12 mouse cellular contexts compared by ENCODE assay signal in the genomic region with DNA sequence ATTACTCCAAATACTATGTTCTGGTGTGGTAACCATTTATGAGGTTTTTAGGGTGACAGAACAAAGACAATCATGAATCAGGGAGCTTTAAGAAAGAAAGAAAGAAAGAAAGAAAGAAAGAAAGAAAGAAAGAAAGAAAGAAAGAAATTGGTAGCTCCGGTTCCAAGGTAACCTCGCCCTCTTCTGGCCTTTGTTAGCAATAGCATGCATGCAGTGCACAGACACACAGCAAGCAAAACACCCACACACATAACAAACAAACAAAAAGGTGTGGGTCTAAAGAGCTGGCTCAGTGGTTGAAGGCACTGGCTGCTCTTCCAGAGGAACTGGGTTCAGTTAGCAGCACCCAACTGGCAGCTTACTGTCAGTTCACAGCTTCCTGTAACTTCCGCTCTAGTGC. TPM values are rescaled to one million over a fixed set of nuclear protein-coding genes. Genes with fewer than 3 reads are reported as not detected.
DNase-seq lines count a peak whose midpoint lies in the region; ATAC-seq and TF ChIP-seq lines count a peak whose summit lies in the region.
"Had no signal": no experiment of that assay in that cellular context is flagged by ENCODE, and none has a peak within 500 bp of the region (broad histone marks: within the 10 kb centered on the region; RNA-seq: fewer than 3 reads in every experiment).

No protein-coding gene starts in this region.

- WGBS in liver, embryonic 14.5 days (ENCODE audit: insufficient replicate concordance), result 61% methylated on average over 3 of the region's 3 CpGs
- 75% methylated on average over 3 of the region's 3 CpGs for WGBS in kidney, embryonic 14.5 days

- TF ChIP-seq POLR2A in ES-Bruce4 (IDR thresholded peaks at IDR 0.05; ENCODE audit: insufficient read depth, low read length), result no peak

- no peak overlapping the region for H3K4me3 ChIP-seq in liver, embryonic 14.5 days (ENCODE audit: insufficient read depth in 1 of 2, low read depth in 2 of 2, low read length in 2 of 2)
- H3K4me3 ChIP-seq in ES-Bruce4 (ENCODE audit: low read depth, low read length), result no peak overlapping the region
- H3K4me3 ChIP-seq in kidney, embryonic 14.5 days (ENCODE audit: low read length), result no peak overlapping the region
- H3K4me3 ChIP-seq: hindbrain, embryonic 12.5 days had no signal

- H3K36me3 ChIP-seq in liver, embryonic 14.5 days (replicated peaks; ENCODE audit: control insufficient read depth, insufficient read depth, low read depth), result no peaks in the 10 kb centered on the region
- no peaks in the 10 kb centered on the region for H3K36me3 ChIP-seq in ES-Bruce4 (ENCODE audit: control insufficient read depth, insufficient read depth, low read length, poor library complexity, severe bottlenecking)
- no peaks in the 10 kb centered on the region for H3K36me3 ChIP-seq in kidney, embryonic 14.5 days (ENCODE audit: control insufficient read depth, insufficient read depth, low read length)
- H3K36me3 ChIP-seq: hindbrain, embryonic 12.5 days had no signal

- H3K4me1 ChIP-seq in liver, embryonic 14.5 days (replicated peaks; ENCODE audit: control insufficient read depth in 2 of 2, insufficient read depth in 2 of 2, low read length in 1 of 2), result no peaks in the 10 kb centered on the region
- no peaks in the 10 kb centered on the region for H3K4me1 ChIP-seq in ES-Bruce4 (ENCODE audit: control insufficient read depth, insufficient read depth, low read length)
- H3K4me1 ChIP-seq in kidney, embryonic 14.5 days (ENCODE audit: control insufficient read depth, insufficient read depth, low read length), result no peaks in the 10 kb centered on the region
- H3K4me1 ChIP-seq: hindbrain, embryonic 12.5 days had no signal

- TF ChIP-seq EP300 in liver, embryonic 14.5 days (IDR thresholded peaks at IDR 0.05; ENCODE audit: low read depth), result no peak
- no peak for TF ChIP-seq EP300 in ES-Bruce4 (IDR thresholded peaks at IDR 0.05; ENCODE audit: insufficient read depth, low read depth, low read length)

- H3K9ac ChIP-seq in liver, embryonic 14.5 days (replicated peaks), result no peak overlapping the region
- no peak overlapping the region for H3K9ac ChIP-seq in ES-Bruce4 (ENCODE audit: low read depth, poor library complexity, severe bottlenecking)
- no peak overlapping the region for H3K9ac ChIP-seq in kidney, embryonic 14.5 days (ENCODE audit: low read depth, low read length)
- H3K9ac ChIP-seq: hindbrain, embryonic 12.5 days had no signal

- ATAC-seq in liver, embryonic 14.5 days (ENCODE audit: insufficient read depth), result no peak
- peak; percentile 61; the same call in 1 of the 2 replicates for ATAC-seq in megakaryocyte progenitor cell, adult 5-6 weeks (replicated peaks; ENCODE audit: poor library complexity)
- ATAC-seq in kidney, embryonic 14.5 days (ENCODE audit: low FRiP score, low TSS enrichment), result no peak
- ATAC-seq: midbrain, embryonic 16.5 days had no signal

- no peak overlapping the region for H3K27ac ChIP-seq in liver, embryonic 14.5 days
- H3K27ac ChIP-seq in ES-Bruce4 (ENCODE audit: insufficient read depth, low read length), result no peak overlapping the region
- no peak overlapping the region for H3K27ac ChIP-seq in kidney, embryonic 14.5 days (ENCODE audit: low read depth, low read length)
- H3K27ac ChIP-seq: hindbrain, embryonic 12.5 days had no signal

- peak; percentile 72 for TF ChIP-seq CTCF in liver, embryonic 14.5 days (IDR thresholded peaks at IDR 0.05; ENCODE audit: low read depth)
- TF ChIP-seq CTCF in ES-Bruce4 (IDR thresholded peaks at IDR 0.05; ENCODE audit: low read depth, low read length), result peak; percentile 35

- no peak for DNase-seq in liver, embryonic 14.5 days (ENCODE audit: low read depth in 3 of 3, low spot score in 3 of 3)
- no peak for DNase-seq in liver
- peak; percentile 44 for DNase-seq in CD4-positive, CD25-positive, alpha-beta regulatory T cell, adult 2 months (ENCODE audit: low read depth, low spot score)
- no peak for DNase-seq in cerebellum, adult 18-20 months
- DNase-seq: cerebellum, postnatal 36 days; kidney, postnatal 14 days; thymus, postnatal 4 days had no signal

- H3K4me2 ChIP-seq in liver, embryonic 14.5 days (ENCODE audit: low read depth), result no peak overlapping the region
- no peak overlapping the region for H3K4me2 ChIP-seq in kidney, embryonic 14.5 days (replicated peaks; ENCODE audit: low read depth, low read length)
- H3K4me2 ChIP-seq: hindbrain, embryonic 12.5 days had no signal

- no peaks in the 10 kb centered on the region for H3K27me3 ChIP-seq in liver, embryonic 14.5 days (ENCODE audit: control insufficient read depth, insufficient read depth, low read length)
- no peaks in the 10 kb centered on the region for H3K27me3 ChIP-seq in ES-Bruce4 (ENCODE audit: control insufficient read depth, insufficient read depth, low read length, poor library complexity, severe bottlenecking)
- H3K27me3 ChIP-seq in kidney, embryonic 14.5 days (ENCODE audit: control insufficient read depth, insufficient read depth, low read length), result no peaks in the 10 kb centered on the region
- H3K27me3 ChIP-seq: hindbrain, embryonic 12.5 days had no signal

- no peaks in the 10 kb centered on the region for H3K9me3 ChIP-seq in liver, embryonic 14.5 days (ENCODE audit: control insufficient read depth, low read length)
- H3K9me3 ChIP-seq in ES-Bruce4 (replicated peaks; ENCODE audit: control insufficient read depth, insufficient read depth, low read length, poor library complexity, severe bottlenecking), result no peaks in the 10 kb centered on the region
- no peaks in the 10 kb centered on the region for H3K9me3 ChIP-seq in kidney, embryonic 14.5 days (ENCODE audit: control insufficient read depth, low read length)
- H3K9me3 ChIP-seq: hindbrain, embryonic 12.5 days had no signal

RNA-seq across cellular contexts. Expression of gene Parp14, which starts 19.3 kb away (rescaled TPM):
- polyA plus RNA-seq in liver, embryonic 14.5 days (2012; rRNA removed), result 0.65 and 1.1 TPM in 2 replicates
- 0.88 and 0.97 TPM in 2 replicates for polyA plus RNA-seq in liver, embryonic 14.5 days (2014; fragmentation: Nextera tagmentation; extraction: Ambion mirVana)
- polyA plus RNA-seq in ES-Bruce4 (2011; ENCODE audit: insufficient read depth, insufficient read length, low read depth, missing spikeins), result 5.4 and 5.7 TPM in 2 replicates
- 8.2 and 10.5 TPM in 2 replicates for total RNA-seq in megakaryocyte progenitor cell, adult 5-6 weeks (2015)
- 9.4 and 14.5 TPM in 2 replicates for total RNA-seq in megakaryocyte progenitor cell, adult 5-6 weeks (2017)
- 0.36 and 0.81 TPM in 2 replicates for polyA plus RNA-seq in kidney, embryonic 14.5 days (2014; fragmentation: Nextera tagmentation; extraction: Ambion mirVana)

RNA-seq across cellular contexts. Expression of gene Parp9, which starts 47.6 kb away (rescaled TPM):
- 2.8 and 4.3 TPM in 2 replicates for polyA plus RNA-seq in liver, embryonic 14.5 days (2012; rRNA removed)
- polyA plus RNA-seq in liver, embryonic 14.5 days (2014; fragmentation: Nextera tagmentation; extraction: Ambion mirVana), result 6.9 and 7.6 TPM in 2 replicates
- polyA plus RNA-seq in ES-Bruce4 (2011; ENCODE audit: insufficient read depth, insufficient read length, low read depth, missing spikeins), result 22.0 and 22.5 TPM in 2 replicates
- 15.7 and 18.2 TPM in 2 replicates for total RNA-seq in megakaryocyte progenitor cell, adult 5-6 weeks (2015)
- 21.7 and 27.3 TPM in 2 replicates for total RNA-seq in megakaryocyte progenitor cell, adult 5-6 weeks (2017)
- polyA plus RNA-seq in kidney, embryonic 14.5 days (2014; fragmentation: Nextera tagmentation; extraction: Ambion mirVana), result 1.8 and 3.2 TPM in 2 replicates

RNA-seq across cellular contexts. Expression of gene Dtx3l, which starts 48.3 kb away (rescaled TPM):
- 1.5 and 1.9 TPM in 2 replicates for polyA plus RNA-seq in liver, embryonic 14.5 days (2012; rRNA removed)
- polyA plus RNA-seq in liver, embryonic 14.5 days (2014; fragmentation: Nextera tagmentation; extraction: Ambion mirVana), result 3.2 and 3.5 TPM in 2 replicates
- polyA plus RNA-seq in ES-Bruce4 (2011; ENCODE audit: insufficient read depth, insufficient read length, low read depth, missing spikeins), result 11.2 and 12.1 TPM in 2 replicates
- total RNA-seq in megakaryocyte progenitor cell, adult 5-6 weeks (2015), result 21.8 and 27.1 TPM in 2 replicates
- total RNA-seq in megakaryocyte progenitor cell, adult 5-6 weeks (2017), result 38.2 and 40.0 TPM in 2 replicates
- polyA plus RNA-seq in kidney, embryonic 14.5 days (2014; fragmentation: Nextera tagmentation; extraction: Ambion mirVana), result 1.7 and 3.2 TPM in 2 replicates
